Mouse (Mus musculus): ENCODE results near the gene Flna.

- TF ChIP-seq MYOG (IDR thresholded peaks at IDR 0.05; ENCODE audit: control insufficient read depth in 1 of 3, insufficient read depth in 1 of 3, insufficient read length in 2 of 3, low read depth in 2 of 3) (no peak), USF1 (IDR thresholded peaks at IDR 0.05; ENCODE audit: low read depth) (no peak), TCF12 (IDR thresholded peaks at IDR 0.05; ENCODE audit: insufficient read depth, poor library complexity, severe bottlenecking) (no peak), POLR2A (IDR thresholded peaks at IDR 0.05; ENCODE audit: insufficient read length, low read depth) (peak; percentile 40), E2F4 (IDR thresholded peaks at IDR 0.05; ENCODE audit: insufficient read depth) (no peak), MAX (IDR thresholded peaks at IDR 0.05; ENCODE audit: low read depth) (no peak), POLR2AphosphoS2 (IDR thresholded peaks at IDR 0.05; ENCODE audit: insufficient read length, low read depth) (peak; percentile 62), SRF (IDR thresholded peaks at IDR 0.05; ENCODE audit: control insufficient read depth, insufficient read length, low read depth) (no peak), MYOD1 (IDR thresholded peaks at IDR 0.05; ENCODE audit: control insufficient read depth in 1 of 3, insufficient read length in 2 of 3, low read depth in 2 of 3) (no peak), CEBPB (IDR thresholded peaks at IDR 0.05; ENCODE audit: insufficient read depth, poor library complexity, severe bottlenecking) (no peak), TCF3 (IDR thresholded peaks at IDR 0.05; ENCODE audit: insufficient read length, low read depth) (no peak)
Observed at GRCm38 (mm10) chrX:74270902-74271551, 21.4 kb upstream of the Flna start.
